Mouse (Mus musculus): ENCODE data around the gene Ptprj.
"Not testable (repeated sequence)": the region's sequence is repeated elsewhere in the genome, so short reads cannot be mapped to it uniquely, and the experiment has no call there.

Gene Ptprj

DNA sequence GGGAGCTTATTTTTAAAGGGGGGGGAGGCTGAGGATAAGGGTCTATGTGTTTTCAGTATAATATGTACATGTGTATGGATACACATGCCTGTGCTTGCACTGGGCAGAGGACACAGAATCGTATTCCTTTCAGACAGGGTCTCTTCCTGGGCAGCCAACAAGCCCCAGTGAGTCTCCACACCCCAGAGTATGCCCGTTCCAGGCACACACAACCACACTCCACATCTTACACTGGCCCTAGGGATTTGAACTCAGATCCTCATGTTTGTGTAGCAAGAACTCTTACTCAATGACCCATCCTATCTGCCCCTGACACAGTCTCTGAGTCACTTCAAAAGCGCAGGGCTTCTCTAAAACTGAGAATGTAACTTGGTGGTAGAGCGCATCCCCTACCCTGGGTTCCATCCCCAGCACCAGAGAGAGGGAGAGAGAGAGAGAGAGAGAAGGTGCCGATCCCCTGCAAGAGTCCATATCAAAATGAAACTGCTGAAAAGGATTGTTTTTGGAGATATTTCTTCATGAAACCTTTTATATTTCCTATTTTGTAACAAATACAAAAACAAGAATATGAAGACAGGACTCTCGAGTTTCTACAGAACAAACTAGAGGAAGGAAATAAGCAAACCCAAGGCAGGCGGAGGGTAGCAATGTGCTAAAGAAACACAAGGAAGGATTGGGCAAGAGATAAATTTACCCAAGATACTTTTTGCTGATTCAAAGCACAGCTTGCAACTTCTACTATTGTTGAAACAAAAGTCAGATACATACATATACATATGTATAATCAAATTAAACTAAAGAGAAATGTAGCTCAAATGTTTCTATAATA, 2.8 kb downstream of the Ptprj start:
- no peak for DNase-seq (ENCODE audit: low read depth, low spot score)

DNA sequence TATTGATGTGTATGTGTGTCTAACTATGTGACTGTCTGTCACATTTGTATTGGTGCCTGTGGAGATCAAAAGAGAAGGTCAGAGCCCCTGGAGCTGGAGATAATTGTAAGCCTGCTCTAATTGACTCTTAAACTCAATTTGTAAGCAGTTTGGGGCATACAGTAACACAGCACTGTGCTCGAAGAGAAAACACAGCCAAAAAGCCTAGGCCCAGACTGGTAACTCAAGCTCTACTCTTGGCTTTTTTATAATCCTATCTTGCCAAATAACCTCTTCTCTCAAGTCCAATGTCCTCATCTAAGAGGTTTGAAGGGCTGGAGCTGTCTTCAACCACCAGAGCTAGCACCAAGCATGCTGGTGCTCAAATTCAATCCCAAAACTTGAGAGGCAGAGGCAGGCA, 3.5 kb downstream of the Ptprj start:
- DNase-seq (ENCODE audit: low read depth, low spot score), result no peak

DNA sequence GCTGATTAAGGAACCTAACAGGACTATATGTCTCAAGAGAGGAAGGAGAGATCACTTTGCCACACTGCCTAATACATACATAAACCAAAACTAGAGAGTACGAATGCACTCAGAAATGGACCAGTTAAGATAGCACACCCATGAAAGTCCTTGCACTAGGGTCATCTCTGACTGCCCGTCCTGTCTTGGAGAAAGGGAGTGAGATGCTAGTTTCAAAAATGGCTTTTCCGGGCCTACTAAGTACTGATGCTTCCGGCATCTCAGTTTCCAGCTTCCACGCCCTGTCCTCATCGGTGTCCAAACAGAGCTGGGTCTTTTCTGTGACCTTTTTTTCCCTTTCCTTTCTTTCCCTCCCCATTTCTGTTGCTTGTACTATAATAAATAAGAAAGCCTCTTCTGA, 4.0 kb downstream of the Ptprj start:
- DNase-seq (ENCODE audit: low read depth, low spot score), result no peak

DNA sequence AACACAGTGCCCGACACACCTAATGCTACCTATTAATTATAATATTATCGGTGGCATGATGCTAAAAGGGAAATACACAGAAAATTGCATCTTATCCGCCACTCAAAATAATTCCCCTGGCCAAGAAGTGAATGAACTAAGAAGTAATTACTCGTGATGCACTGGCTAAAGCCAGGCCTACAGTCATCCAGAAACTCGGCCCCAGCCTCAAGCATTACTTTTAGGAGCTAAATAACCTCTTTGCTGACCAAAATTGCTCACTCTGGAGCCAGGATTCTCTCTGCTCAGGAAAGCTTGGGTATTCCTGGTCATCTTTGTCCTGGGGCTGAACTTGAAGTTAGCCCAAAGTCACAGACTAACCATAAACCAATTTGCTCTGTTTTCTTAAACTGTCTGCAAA, 4.7 kb downstream of the Ptprj start:
- no peak for DNase-seq (ENCODE audit: low read depth, low spot score)

DNA sequence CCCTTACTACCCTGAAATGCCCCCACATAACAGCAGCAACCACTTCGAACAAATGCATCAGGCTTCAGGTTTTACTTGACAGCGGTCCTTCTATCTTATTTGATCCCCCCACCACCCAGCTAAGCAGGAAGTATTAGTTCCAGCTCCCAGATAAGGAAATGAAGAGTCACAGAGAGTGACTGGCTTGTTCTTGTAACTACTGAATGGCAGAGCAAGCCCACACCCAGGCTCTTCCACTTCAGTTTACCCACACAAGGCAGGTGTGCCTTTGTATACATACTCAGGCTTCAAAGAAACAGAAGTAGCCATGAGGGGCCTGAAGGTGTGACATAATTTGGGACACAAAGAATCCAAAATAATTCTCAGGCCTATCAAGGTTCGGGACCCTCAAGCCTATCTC, 5.3 kb downstream of the Ptprj start:
- DNase-seq (ENCODE audit: low read depth, low spot score), result no peak

DNA sequence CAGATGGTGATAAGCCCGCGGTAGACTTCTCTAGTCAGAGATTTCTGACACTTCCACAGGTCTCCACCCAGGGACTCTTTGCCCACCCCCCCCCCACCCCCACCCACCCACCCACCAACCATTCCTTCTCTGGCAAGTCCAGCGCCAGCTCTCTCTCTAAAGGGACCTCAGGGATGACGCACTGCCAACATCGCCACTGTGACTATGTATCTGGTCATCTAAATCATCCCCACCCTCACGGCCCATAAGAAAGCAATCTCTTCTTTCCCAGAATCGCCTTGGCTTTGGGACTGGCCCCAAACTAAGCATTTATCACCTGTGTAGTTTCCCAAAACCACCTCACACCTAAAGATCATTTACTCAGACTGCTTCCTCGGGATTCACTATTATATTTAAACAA, 5.9 kb downstream of the Ptprj start:
- DNase-seq (ENCODE audit: low read depth, low spot score), result no peak

DNA sequence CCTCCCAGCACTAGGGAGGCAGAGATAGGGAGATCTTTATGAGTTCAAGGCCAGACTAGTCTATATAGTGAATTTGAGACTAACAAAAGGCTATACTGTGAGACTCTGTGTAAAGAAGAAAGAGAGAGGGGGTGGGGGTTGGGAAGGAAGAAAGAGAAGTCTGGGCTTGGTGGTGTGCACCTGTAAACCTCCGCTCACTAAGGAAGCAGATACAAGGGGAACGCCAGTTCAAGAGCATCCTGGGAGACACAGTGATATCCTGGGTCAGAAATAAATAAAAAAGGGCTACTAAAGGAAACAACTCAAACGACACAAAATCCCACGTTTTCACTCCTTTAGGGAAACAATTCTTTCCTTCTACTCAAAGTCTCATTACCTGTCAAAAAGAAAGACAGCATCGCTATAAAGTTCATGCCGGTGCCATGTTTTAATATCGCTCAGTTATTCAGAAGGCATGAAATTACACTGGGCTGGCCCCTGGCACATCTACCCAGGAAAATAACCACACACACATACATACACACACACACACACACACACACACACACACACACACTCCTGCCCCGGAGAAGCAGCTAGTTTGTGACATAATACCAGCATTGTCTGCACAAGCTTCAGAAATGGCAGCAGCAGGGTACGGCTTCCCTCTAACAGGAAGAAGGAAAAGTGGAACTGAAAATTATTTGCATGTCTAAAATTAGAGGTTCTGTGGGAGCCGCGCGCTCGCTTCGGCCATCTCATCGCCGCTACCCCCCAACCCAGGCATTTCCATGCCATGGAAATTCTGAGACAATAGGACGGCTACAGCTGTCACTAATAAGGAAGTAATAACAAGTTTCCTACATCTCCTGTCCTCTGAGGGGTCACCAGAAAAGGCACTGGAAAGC, 6.6 kb downstream of the Ptprj start:
- no peak for DNase-seq (ENCODE audit: low read depth, low spot score)

DNA sequence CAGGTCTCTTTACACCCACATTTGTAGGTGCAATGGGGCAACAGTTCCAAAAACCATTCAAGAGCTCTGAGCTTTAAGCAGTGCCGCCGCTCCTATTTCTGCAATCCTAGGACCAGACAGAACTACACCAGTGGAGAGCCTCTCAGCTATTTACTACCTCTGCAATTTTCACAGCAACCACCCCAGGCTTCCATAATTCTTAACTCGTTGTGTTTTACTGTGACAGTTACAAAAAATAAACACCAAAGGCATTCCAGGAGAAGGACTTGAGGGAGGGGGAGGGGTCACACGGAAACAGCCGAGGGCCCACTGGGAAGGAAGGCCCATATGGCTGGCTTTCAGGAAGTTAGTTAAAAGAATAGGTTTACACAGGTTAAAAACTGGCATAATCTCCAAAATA, 8.3 kb downstream of the Ptprj start:
- DNase-seq (ENCODE audit: low read depth, low spot score), result no peak

DNA sequence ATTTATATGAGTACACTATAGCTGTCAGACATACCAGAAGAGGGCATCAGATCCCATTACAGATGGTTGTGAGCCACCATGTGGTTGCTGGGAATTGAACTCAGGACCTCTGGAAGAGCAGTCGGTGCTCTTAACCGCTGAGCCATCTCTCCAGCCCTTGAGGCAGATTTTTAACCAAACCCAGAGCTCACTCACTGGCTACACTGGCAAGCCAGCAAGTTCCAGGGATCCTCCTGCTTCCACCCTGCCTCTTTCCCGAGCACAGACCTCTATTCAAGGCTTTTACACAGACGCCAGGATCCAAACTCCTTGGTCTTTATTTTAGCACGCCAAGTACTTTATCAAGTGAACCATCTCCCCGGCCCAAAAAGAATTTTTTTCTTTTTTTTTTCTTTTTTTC, 9.0 kb downstream of the Ptprj start:
- not testable (repeated sequence) for DNase-seq (ENCODE audit: low read depth, low spot score)

DNA sequence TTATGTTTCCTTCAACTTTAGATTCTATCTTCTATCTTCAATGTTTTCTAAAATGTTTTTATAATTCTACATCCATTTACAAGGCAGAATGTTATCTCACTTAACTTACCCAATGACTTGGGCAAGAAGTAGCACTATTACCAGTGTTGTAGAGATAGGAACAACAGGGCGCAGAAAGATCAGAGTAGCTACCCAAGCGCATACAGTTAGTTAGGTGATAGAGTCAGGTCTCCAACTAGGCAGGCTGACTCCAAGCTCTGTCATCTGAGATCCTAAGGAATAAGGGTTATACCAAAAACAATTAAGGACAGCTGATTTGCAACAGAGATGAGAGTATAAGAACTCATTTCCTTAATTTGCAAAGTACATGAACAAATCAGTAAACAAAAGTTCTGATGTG, 9.6 kb downstream of the Ptprj start:
- no peak for DNase-seq (ENCODE audit: low read depth, low spot score)

DNA sequence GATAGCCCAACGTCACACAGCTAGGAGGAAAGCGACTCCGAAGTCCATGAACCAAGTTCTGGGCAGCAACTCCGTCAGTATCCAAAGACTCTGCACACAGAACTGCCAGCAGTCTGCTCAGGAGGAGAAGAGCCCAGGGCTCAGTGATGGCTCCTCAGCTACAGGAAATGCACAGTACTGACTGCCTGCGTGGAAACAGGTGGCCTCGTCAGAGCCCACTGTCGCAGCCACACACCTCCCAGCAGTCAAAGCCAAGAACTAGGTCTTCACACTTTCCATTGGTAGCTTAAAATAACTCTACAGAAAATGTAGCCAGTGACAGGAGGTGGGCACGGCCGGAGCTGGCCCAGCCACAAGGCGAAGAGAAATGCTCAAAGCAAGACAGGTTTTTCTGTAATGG, 10.2 kb downstream of the Ptprj start:
- no peak for DNase-seq (ENCODE audit: low read depth, low spot score)

DNA sequence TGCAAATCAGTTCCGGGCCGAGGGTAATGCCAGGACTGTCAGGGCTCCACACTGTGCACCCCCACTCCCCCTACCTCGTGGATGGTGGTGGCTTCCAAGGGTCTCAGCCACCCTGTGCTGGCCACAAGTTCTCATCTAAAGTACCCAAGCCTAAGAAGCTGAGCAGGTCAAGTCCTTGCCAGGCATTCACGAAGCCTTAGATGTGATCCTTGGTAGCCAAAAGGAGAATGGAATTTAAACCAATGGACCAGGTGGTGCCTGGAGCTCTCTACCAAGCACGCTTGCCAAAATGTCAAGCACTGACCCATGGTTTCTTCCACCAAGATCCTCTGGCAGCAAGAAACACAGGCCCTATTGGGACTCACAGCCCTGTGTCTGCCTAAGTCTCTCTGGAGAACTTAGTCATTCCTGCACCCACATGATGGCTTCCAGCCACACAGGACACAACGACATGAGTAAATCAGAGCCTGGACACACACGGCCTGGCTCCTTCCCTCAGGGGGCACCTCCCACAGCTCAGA, 11.4 kb downstream of the Ptprj start:
- no peak for DNase-seq (ENCODE audit: low read depth, low spot score)

DNA sequence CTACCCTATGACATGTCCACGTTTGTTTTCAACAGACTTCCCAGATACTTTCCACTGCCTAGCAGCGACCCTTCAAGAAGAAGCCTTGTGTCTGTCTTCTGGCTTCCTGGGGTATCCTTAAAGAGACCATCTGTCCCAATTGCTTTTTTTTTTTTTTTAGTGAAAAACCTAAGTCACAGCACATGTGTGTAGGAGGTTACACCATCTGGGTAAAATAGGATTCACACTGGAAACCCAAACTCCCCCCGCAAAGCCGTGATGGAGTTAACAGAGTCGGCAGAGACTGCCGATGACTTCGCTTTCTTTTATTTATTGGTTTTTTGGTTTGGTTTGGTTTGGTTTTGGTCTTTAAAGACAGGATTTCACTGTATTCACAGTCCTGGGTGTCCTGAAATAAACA, 12.4 kb downstream of the Ptprj start:
- DNase-seq (ENCODE audit: low read depth, low spot score), result no peak

DNA sequence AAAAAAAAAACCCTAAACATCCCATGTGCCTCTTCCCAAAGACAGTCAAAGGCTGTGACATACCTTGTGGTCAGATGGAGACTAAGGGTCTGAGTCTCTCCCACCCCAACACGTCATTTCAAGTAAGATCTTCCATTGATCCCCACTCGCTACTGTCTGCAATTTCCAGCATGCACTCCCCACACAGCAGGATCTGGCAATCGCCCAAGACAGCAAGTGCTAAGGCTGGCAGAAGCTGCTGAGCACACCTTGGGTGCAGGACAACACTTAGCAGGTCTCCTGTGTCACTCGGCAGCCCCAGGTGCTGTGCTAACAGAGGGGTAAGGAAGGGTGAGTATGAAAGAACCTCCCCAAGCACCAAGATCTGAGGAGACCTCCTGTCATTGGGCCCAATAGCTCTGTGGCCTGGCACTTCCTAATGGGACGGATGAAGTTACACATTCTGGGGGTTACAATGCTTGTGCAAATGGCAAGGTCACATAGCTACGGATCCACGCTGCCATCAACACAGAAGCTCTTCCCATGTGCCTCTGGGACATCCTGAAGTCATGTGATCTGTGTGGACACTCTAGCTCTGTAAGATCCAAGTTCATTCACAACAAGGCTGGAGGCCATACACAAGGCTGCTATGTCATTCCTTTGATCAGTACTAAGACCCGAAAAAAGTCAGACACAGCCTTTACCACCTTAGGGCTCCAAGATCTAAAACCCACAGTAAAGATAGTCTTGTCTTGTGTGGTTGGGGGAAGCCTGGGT, 13.5 kb downstream of the Ptprj start:
- DNase-seq (ENCODE audit: low read depth, low spot score), result no peak

DNA sequence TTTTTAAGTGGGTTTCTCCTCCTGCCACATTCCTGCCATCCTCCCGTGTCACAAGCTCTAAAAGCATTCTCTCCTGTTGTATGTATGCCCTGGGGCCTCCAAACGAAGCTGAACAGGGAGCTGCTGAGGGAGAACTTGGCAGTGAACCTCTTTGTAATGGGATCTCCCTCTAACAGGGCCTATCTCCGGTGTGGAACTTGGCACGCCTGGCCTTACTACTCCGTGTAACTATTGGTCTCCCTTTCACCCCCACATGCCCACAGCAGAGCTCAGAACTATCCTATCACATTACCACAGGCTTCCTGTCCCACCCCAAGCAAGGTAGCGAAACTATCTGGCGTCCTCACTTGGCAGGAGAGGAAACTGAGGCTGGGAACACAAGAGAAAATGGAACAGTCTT, 14.4 kb downstream of the Ptprj start:
- DNase-seq (ENCODE audit: low read depth, low spot score), result no peak

DNA sequence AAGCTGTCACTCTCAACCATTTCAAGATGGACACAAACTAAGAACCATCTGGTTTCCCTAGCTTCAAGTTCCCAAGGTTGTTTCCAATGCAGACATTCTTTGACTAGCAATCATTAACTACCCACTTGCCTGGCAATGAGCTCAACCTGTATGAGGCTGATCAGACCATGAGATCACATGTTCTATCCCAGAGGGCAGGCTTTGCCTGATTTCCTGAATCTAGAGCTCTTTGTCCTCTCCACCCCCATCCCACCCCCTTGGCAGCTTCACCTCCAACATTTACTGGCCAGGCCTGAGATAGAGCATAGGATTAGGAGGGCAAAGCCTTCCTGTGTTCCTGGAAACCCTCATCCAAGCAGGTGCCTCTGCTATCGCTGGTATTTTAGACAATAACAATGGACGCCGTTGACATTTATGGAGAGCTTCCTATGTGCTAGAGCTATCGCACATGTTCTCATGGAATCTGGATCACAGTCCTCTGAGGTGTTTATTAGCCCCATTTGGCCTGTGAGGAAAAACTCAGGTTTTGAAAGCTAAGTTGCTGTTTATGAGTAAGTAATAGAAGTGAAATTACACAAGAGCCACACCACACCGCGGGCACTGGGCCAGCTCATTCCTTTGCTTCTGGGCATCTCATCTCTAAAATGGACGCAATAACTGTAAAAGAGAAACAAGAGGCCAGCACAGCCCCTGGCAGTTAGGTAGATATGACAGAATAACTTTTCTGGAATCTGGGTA, 15.1 kb downstream of the Ptprj start:
- no peak for DNase-seq (ENCODE audit: low read depth, low spot score)

DNA sequence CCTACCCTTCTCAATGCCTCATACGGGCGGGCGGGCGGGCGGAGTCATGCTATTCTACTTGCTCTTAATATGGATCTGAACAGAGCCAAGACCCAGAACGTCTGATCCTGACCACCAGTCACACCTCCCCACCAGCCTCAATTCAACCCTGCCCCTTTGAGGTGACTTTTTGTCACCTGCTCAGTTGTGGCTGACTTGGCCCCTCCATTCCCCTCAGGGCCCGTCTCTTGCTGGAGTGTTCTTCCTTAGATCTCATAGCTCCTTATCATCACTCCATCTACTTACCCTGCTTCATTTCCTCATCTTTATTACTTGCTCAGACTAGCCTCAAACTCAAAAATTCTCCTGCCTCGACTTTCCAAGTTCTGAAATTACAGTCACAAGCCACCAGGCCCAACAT, 15.9 kb downstream of the Ptprj start:
- no peak for DNase-seq (ENCODE audit: low read depth, low spot score)

DNA sequence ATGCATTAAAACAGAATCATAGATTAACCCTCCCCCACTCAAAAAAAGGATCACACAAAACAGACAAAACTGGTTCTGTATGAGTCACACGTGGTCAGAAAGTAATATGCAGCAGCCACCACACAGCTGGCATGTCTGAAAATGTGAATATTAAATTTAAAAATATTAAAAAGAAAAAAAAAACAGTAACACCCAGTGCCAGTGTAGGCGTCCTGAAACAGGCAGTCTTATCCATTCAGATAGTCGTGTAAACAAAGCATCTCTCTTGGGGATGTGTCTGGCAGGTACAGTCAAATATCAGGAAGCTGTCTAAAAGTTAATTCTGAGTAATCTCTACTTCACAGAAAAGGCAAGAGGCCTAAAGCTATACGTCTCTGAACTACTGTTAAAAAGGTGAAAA, 17.3 kb downstream of the Ptprj start:
- DNase-seq (ENCODE audit: low read depth, low spot score), result no peak

DNA sequence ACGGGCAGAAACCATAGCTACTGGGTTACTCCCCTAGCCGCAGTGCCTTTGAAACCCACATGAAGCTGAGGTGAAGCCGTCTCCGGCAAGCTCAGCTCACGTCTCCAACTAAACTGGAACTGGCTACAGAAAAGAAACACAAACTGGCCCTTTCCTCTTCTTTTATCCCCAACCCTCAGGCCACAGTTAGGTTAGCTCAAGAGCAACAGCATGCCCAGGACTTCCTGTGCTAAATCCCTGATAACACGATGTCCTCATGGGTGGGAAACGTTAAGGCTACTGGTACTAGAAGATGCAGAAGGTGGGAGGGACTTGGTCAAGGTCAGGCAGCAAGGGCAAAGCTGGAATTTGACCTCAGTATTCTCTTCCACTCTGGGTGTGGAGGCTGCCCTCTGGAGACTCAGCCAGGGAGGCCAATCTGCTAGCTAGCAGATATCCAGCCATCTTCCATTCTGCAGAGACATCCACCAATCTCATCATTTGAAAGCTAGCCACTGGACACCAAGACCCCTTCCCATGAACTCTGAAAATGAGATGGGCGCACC, 18.2 kb downstream of the Ptprj start:
- peak; percentile 65 for DNase-seq (ENCODE audit: low read depth, low spot score)

DNA sequence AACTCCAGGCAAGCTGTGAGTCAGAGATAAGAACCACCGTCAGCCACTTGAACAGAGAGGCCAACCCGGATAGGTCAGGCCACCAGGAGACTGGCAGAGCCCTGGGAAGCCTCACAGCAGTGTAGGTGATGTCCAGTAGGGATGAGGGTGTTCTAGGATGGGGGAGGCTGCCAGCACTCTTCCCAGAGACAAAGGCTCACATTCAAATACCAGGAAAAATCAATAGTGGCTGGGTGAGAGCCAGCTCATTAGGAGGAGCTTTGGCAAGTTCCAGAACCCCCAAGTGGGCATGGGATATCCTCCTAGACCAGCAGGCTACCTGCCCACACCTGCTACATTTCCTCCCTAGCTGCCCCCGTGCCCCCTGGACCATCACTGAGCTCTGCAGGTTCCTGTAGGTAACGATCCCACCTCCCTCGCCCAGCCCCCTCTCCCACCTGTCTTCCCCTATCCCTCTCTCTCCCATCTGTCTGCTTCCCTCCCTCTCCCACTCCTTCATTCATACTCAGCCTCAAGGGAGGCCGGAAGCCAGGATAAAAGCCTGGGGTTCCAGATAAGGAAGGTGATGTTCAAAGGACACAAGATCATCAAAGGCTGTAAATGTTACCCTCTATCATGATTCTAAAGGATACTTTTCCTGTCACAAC, 20.1 kb downstream of the Ptprj start:
- DNase-seq (ENCODE audit: low read depth, low spot score), result peak; percentile 51
